Mouse (Mus musculus): Measurements from ENCODE around the gene Ankrd34a.

The Ankrd34a gene

GRCm38 (mm10) chr3:96578561-96579238, 17.7 kb upstream of the Ankrd34a start:
- peak in 1 of 2 experiments; percentile 60 for DNase-seq (ENCODE audit: inconsistent age in 2 of 2, low spot score in 1 of 2)

GRCm38 (mm10) chr3:96579239-96579750, 17.1 kb upstream of the Ankrd34a start:
- DNase-seq (ENCODE audit: inconsistent age in 2 of 2, low spot score in 1 of 2) = peak in 1 of 2 experiments; percentile 45

- DNase-seq (ENCODE audit: inconsistent age in 2 of 2, low spot score in 1 of 2) = peak; percentile 92 to 97
Measured at GRCm38 (mm10) chr3:96579885-96580454, 16.5 kb upstream of the Ankrd34a start.

- peak in 1 of 2 experiments; percentile 35 for DNase-seq (ENCODE audit: inconsistent age in 2 of 2, low spot score in 1 of 2)
Measured at GRCm38 (mm10) chr3:96581141-96581540, 15.3 kb upstream of the Ankrd34a start.

GRCm38 (mm10) chr3:96581771-96582515, 14.5 kb upstream of the Ankrd34a start:
- DNase-seq (ENCODE audit: inconsistent age in 2 of 2, low spot score in 1 of 2) = no peak

- no peak for DNase-seq (ENCODE audit: inconsistent age in 2 of 2, low spot score in 1 of 2)
Measured at GRCm38 (mm10) chr3:96583386-96583785, 13.1 kb upstream of the Ankrd34a start.

- no peak for DNase-seq (ENCODE audit: inconsistent age in 2 of 2, low spot score in 1 of 2)
Measured at GRCm38 (mm10) chr3:96590657-96591056, 5.8 kb upstream of the Ankrd34a start.

- DNase-seq (ENCODE audit: inconsistent age in 2 of 2, low spot score in 1 of 2) = peak in 1 of 2 experiments; percentile 76
Measured at GRCm38 (mm10) chr3:96593374-96593773, 3.1 kb upstream of the Ankrd34a start.

GRCm38 (mm10) chr3:96593790-96594560, 2.5 kb upstream of the Ankrd34a start, which contains the start of gene Polr3gl:
Gene Polr3gl, minus strand, starts transcription at chr3:96594181.
- peak; percentile 94 to 98 for DNase-seq (ENCODE audit: inconsistent age in 2 of 2, low spot score in 1 of 2)

- peak in 1 of 2 experiments; percentile 39 for DNase-seq (ENCODE audit: inconsistent age in 2 of 2, low spot score in 1 of 2)
Measured at GRCm38 (mm10) chr3:96594851-96595250, 1.6 kb upstream of the Ankrd34a start.

GRCm38 (mm10) chr3:96595661-96596060, 775 bp upstream of the Ankrd34a start:
- no peak for DNase-seq (ENCODE audit: inconsistent age in 2 of 2, low spot score in 1 of 2)

- DNase-seq (ENCODE audit: inconsistent age in 2 of 2, low spot score in 1 of 2) = no peak
Measured at GRCm38 (mm10) chr3:96596855-96597254, 419 bp downstream of the Ankrd34a start.

GRCm38 (mm10) chr3:96597435-96597891, 1.0 kb downstream of the Ankrd34a start:
- DNase-seq (ENCODE audit: inconsistent age in 2 of 2, low spot score in 1 of 2) = peak; percentile 52 to 80

- DNase-seq (ENCODE audit: inconsistent age in 2 of 2, low spot score in 1 of 2) = peak; percentile 87 to 94
Measured at GRCm38 (mm10) chr3:96598156-96599068, 2.0 kb downstream of the Ankrd34a start.

GRCm38 (mm10) chr3:96599069-96599393, 2.6 kb downstream of the Ankrd34a start:
- DNase-seq (ENCODE audit: inconsistent age in 2 of 2, low spot score in 1 of 2) = no peak

GRCm38 (mm10) chr3:96599411-96599810, 3.0 kb downstream of the Ankrd34a start:
- DNase-seq (ENCODE audit: inconsistent age in 2 of 2, low spot score in 1 of 2) = no peak

GRCm38 (mm10) chr3:96600639-96601250, 4.3 kb downstream of the Ankrd34a start, which contains the start of gene Lix1l:
Gene Lix1l, plus strand, starts transcription at chr3:96601149.
- DNase-seq (ENCODE audit: inconsistent age in 2 of 2, low spot score in 1 of 2) = peak; percentile 96 to 98

GRCm38 (mm10) chr3:96601251-96601787, 4.9 kb downstream of the Ankrd34a start:
- DNase-seq (ENCODE audit: inconsistent age in 2 of 2, low spot score in 1 of 2) = peak; percentile 81 to 93
